8 mouse cellular contexts compared by ENCODE assay signal in the genomic region with DNA sequence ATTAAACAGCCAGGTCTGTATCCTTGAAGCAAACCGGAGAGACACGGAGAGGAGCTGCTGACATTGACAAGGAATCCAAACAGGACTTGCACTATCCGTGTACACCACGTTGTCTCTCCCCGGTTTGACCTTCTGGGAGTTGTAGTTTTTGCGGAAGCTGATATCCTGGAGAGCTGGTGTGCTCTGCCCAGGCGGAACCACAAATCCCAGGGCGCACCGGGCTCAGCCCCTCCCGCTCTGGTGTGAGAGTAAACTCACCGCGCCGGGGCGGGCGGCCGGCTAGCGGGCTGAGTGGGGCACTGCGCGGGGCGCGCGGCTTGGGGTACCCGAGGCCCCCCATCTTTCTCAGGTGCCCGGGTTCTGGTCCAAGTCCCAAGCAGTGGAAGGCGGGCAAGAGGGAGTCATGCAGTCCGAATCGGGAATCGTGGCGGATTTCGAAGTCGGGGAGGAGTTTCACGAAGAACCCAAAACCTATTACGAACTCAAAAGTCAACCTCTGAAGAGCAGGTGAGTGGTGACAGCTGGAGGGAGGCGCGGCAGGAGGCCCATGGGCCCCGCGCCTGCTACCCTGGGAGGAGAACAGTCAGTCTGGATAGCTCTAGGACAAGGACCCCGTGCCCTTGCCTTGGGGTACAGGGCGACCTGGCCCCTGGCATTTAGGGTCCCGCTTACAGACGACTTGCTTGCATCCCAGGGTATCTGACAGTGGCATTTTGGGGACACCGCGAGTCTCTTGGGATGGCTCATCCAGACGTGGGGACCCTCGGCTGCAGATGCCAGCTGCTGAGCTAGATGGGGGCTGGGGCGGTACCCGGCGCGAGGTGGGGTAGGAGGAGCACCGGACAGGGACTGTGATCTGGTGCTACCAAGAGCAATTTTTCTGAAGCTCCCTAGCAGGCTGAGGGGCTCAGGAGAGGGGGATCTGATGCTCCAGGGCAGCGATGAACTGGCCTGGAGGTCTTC. TPM values are rescaled to one million over a fixed set of nuclear protein-coding genes. Genes with fewer than 3 reads are reported as not detected.
DNase-seq lines count a peak whose midpoint lies in the region; ATAC-seq and TF ChIP-seq lines count a peak whose summit lies in the region.

A gene (plus strand): TSS at position 272 of the 963 bp plus-strand sequence.

- no peaks in the 10 kb centered on the region for H3K9me3 ChIP-seq in kidney, embryonic 14.5 days (ENCODE audit: control insufficient read depth, low read length)
- no peaks in the 10 kb centered on the region for H3K9me3 ChIP-seq in limb, embryonic 15.5 days

- H3K27ac ChIP-seq in bone marrow macrophage, adult 2 months (ENCODE audit: insufficient read depth, low read depth, low read length), result peak within 1 kb of the TSS; percentile 51
- H3K27ac ChIP-seq in embryonic fibroblast, embryonic 13.5 days (ENCODE audit: insufficient read depth, low read length), result no peak within 1 kb of the TSS
- no peak within 1 kb of the TSS for H3K27ac ChIP-seq in kidney, embryonic 14.5 days (ENCODE audit: low read depth, low read length)
- H3K27ac ChIP-seq in limb, embryonic 15.5 days, result no peak within 1 kb of the TSS

- peaks cover 35% of the 10 kb centered on the region for H3K4me1 ChIP-seq in bone marrow macrophage, adult 2 months (ENCODE audit: control insufficient read depth, insufficient read depth, low read length)
- H3K4me1 ChIP-seq in embryonic fibroblast, embryonic 13.5 days (ENCODE audit: control insufficient read depth, insufficient read depth, low read length), result peaks cover 2% of the 10 kb centered on the region; the same call in 1 of the 2 replicates
- H3K4me1 ChIP-seq in kidney, embryonic 14.5 days (ENCODE audit: control insufficient read depth, insufficient read depth, low read length), result no peaks in the 10 kb centered on the region
- H3K4me1 ChIP-seq in limb, embryonic 15.5 days, result peaks cover 8% of the 10 kb centered on the region

- H3K36me3 ChIP-seq in kidney, embryonic 14.5 days (ENCODE audit: control insufficient read depth, insufficient read depth, low read length), result no peaks in the 10 kb centered on the region
- H3K36me3 ChIP-seq in limb, embryonic 15.5 days, result no peaks in the 10 kb centered on the region

- peak; percentile 97 for DNase-seq in 3T3-L1 (ENCODE audit: low read depth, low spot score)
- peak; percentile 93 to 95 for DNase-seq in heart, adult 9 months (ENCODE audit: low spot score in 2 of 2)
- DNase-seq in monocyte, adult 2 months (ENCODE audit: low read depth in 1 of 2, low spot score in 2 of 2), result peak; percentile 81
- peak; percentile 90 to 92 for DNase-seq in spleen, postnatal 36 days (ENCODE audit: low spot score in 2 of 2)

- peak within 1 kb of the TSS; percentile 93 for H3K4me3 ChIP-seq in bone marrow macrophage, adult 2 months (ENCODE audit: insufficient read depth, low read length)
- H3K4me3 ChIP-seq in embryonic fibroblast, embryonic 13.5 days (ENCODE audit: insufficient read depth, low read length), result peak within 1 kb of the TSS; percentile 72
- H3K4me3 ChIP-seq in kidney, embryonic 14.5 days (ENCODE audit: low read length), result peak within 1 kb of the TSS; percentile 70
- peak within 1 kb of the TSS; percentile 78 for H3K4me3 ChIP-seq in limb, embryonic 15.5 days

- ATAC-seq in kidney, embryonic 14.5 days (ENCODE audit: low FRiP score, low TSS enrichment), result peak; percentile 100
- ATAC-seq in limb, embryonic 15.5 days (ENCODE audit: insufficient number of reproducible peaks, low FRiP score, low TSS enrichment, low read depth), result peak; percentile 98

- no peak for TF ChIP-seq CTCF in bone marrow macrophage, adult 2 months (IDR thresholded peaks at IDR 0.05; ENCODE audit: low read depth, low read length)
- TF ChIP-seq CTCF in embryonic fibroblast, embryonic 13.5 days (IDR thresholded peaks at IDR 0.05; ENCODE audit: borderline replicate concordance, insufficient read depth, low read length), result no peak

- no peaks in the 10 kb centered on the region for H3K27me3 ChIP-seq in kidney, embryonic 14.5 days (ENCODE audit: control insufficient read depth, insufficient read depth, low read length)
- 0 out of 2 replicates have a peak, but pooled peaks cover 4% of the 10 kb centered on the region for H3K27me3 ChIP-seq in limb, embryonic 15.5 days

- under 1% methylated on average over 51 of the region's 51 CpGs for WGBS in kidney, embryonic 14.5 days
- under 1% methylated on average over 51 of the region's 51 CpGs for WGBS in limb, embryonic 15.5 days

- TF ChIP-seq POLR2A in bone marrow macrophage, adult 2 months (IDR thresholded peaks at IDR 0.05; ENCODE audit: borderline replicate concordance, low read depth, low read length), result no peak
- TF ChIP-seq POLR2A in embryonic fibroblast, embryonic 13.5 days (IDR thresholded peaks at IDR 0.05; ENCODE audit: low read depth, low read length), result peak; percentile 58

- peak within 1 kb of the TSS; percentile 97 for H3K4me2 ChIP-seq in kidney, embryonic 14.5 days (replicated peaks; ENCODE audit: low read depth, low read length)
- H3K4me2 ChIP-seq in limb, embryonic 15.5 days, result peak within 1 kb of the TSS; percentile 97

- peak within 1 kb of the TSS; percentile 55 for H3K9ac ChIP-seq in kidney, embryonic 14.5 days (ENCODE audit: low read depth, low read length)
- peak within 1 kb of the TSS; percentile 51 for H3K9ac ChIP-seq in limb, embryonic 15.5 days

RNA-seq across cellular contexts. Expression of the gene that starts here (rescaled TPM):
- 48.4 and 52.1 TPM in 2 replicates for polyA plus RNA-seq in bone marrow macrophage, adult 2 months (2012; ENCODE audit: insufficient read depth, insufficient read length, missing spikeins)
- 6.2 and 6.3 TPM in 2 replicates for polyA plus RNA-seq in embryonic fibroblast, embryonic 13.5 days (2011; ENCODE audit: insufficient read length, low read depth, missing spikeins)
- 3.0 and 3.6 TPM in 2 replicates for polyA plus RNA-seq in kidney, embryonic 14.5 days (2014; fragmentation: Nextera tagmentation; extraction: Ambion mirVana)
- polyA plus RNA-seq in limb, embryonic 15.5 days (2015; fragmentation: Nextera tagmentation; extraction: Ambion mirVana), result 2.9 and 3.7 TPM in 2 replicates
